Mouse (Mus musculus) kidney, embryonic 14.5 days (tissue): ENCODE results near the gene Fam189a2. TPM values are rescaled to one million over a fixed set of nuclear protein-coding genes. Genes with fewer than 3 reads are reported as not detected.

ENCODE experiments used
- ATAC-seq: fragments of 200-750 bp; cut with Nextera tagmentation; 2 replicates; pipeline ENCODE4 v1.8.0; 2017; ENCODE audit warnings: moderate number of reproducible peaks, mild to moderate bottlenecking, moderate TSS enrichment, moderate library complexity; ENCODE audit not compliant: low FRiP score, low TSS enrichment
- H3K27ac ChIP-seq: fragments of 300-500 bp; sonication (generic); 2 replicates; pipeline ENCODE4 v1.5.1; 2014; ENCODE audit warnings: low read depth, mild to moderate bottlenecking, low read length, moderate library complexity, mixed read lengths
- H3K27me3 ChIP-seq: fragments of 300-500 bp; sonication (generic); 2 replicates; pipeline ENCODE4 v1.6.1; 2014; ENCODE audit warnings: mild to moderate bottlenecking, low read length; ENCODE audit not compliant: control insufficient read depth, insufficient read depth
- H3K36me3 ChIP-seq: fragments of 300-500 bp; sonication (generic); 2 replicates; pipeline ENCODE4 v1.6.1; 2014; ENCODE audit warnings: low read length, mixed read lengths; ENCODE audit not compliant: control insufficient read depth, insufficient read depth
- H3K4me1 ChIP-seq: fragments of 300-500 bp; sonication (generic); 2 replicates; pipeline ENCODE4 v1.6.1; 2014; ENCODE audit warnings: low read length, mixed read lengths; ENCODE audit not compliant: control insufficient read depth, insufficient read depth
- H3K4me2 ChIP-seq: fragments of 300-500 bp; sonication (generic); replicated peaks from 2 replicates; pipeline ENCODE4 v1.6.1; 2014; ENCODE audit warnings: low read depth, mild to moderate bottlenecking, low read length
- H3K4me3 ChIP-seq: fragments of 300-500 bp; sonication (generic); 2 replicates; pipeline ENCODE4 v1.5.1; 2014; ENCODE audit warnings: mild to moderate bottlenecking, low read length
- H3K9ac ChIP-seq: fragments of 300-500 bp; sonication (generic); 2 replicates; pipeline ENCODE4 v1.6.1; 2014; ENCODE audit warnings: low read depth, mild to moderate bottlenecking, low read length, moderate library complexity
- H3K9me3 ChIP-seq: fragments of 300-500 bp; sonication (generic); 2 replicates; pipeline ENCODE4 v1.6.1; 2016; ENCODE audit warnings: low read length; ENCODE audit not compliant: control insufficient read depth
- WGBS: fragments of 180-500 bp; shearing (Covaris S2); extraction: QIAGEN DNeasy Blood & Tissue Kit; methylation state at CpG from one replicate; pipeline ENCODE4 v1.1.7; 2014; 5-methylcytosine and 5-hydroxymethylcytosine counted together
- polyA plus RNA-seq: library from polyadenylated mRNA; unstranded; fragments of >200 nt; fragmentation: Nextera tagmentation; extraction: Ambion mirVana; gene quantifications from 2 replicates; pipeline ENCODE4 v1.2.1, GENCODE M21; 2014

Gene Fam189a2
- polyA plus RNA-seq, 1 experiment from 2014 or later: 2.8 TPM

GRCm38 (mm10) chr19:23960275-23960674 lies 70.5 kb downstream of the Fam189a2 start:
- ATAC-seq: peak; percentile 63; the same call in 1 of the 2 replicates
- no peak overlapping the region for H3K4me3 ChIP-seq
- 28% methylated on average over 3 of the region's 3 CpGs for WGBS
- H3K27ac ChIP-seq: 0 out of 2 replicates have a peak overlapping the region, but pooled peaks have one; percentile 12
- peaks cover 11% of the 10 kb centered on the region for H3K4me1 ChIP-seq
- peaks cover 2% of the 10 kb centered on the region; the same call in 1 of the 2 replicates for H3K9me3 ChIP-seq
- H3K36me3 ChIP-seq: no peaks in the 10 kb centered on the region
- H3K9ac ChIP-seq: no peak overlapping the region
- no peak overlapping the region for H3K4me2 ChIP-seq
- no peaks in the 10 kb centered on the region for H3K27me3 ChIP-seq

- Histone ChIP-seq H3K27ac (no peak overlapping the region), H3K9ac (no peak overlapping the region), H3K4me3 (no peak overlapping the region), H3K27me3 (no peaks in the 10 kb centered on the region), H3K4me1 (peaks cover 11% of the 10 kb centered on the region), H3K4me2 (no peak overlapping the region), H3K9me3 (peaks cover 2% of the 10 kb centered on the region; the same call in 1 of the 2 replicates), H3K36me3 (no peaks in the 10 kb centered on the region)
- WGBS: 29% methylated on average over 7 of the region's 7 CpGs
- ATAC-seq: peak; percentile 18; the same call in 1 of the 2 replicates
These were observed 70.9 kb downstream of the Fam189a2 start for GRCm38 (mm10) chr19:23959870-23960269.

- no peak for ATAC-seq
- Histone ChIP-seq H3K27me3 (no peaks in the 10 kb centered on the region), H3K9me3 (peaks cover 2% of the 10 kb centered on the region; the same call in 1 of the 2 replicates), H3K4me2 (no peak overlapping the region), H3K36me3 (no peaks in the 10 kb centered on the region), H3K4me3 (no peak overlapping the region), H3K4me1 (peaks cover 11% of the 10 kb centered on the region), H3K9ac (no peak overlapping the region), H3K27ac (no peak overlapping the region)
- 44% methylated on average over 6 of the region's 6 CpGs for WGBS
These were observed 71.9 kb downstream of the Fam189a2 start for GRCm38 (mm10) chr19:23958925-23959324.

- no peaks in the 10 kb centered on the region for H3K36me3 ChIP-seq
- no peak overlapping the region for H3K4me3 ChIP-seq
- no peaks in the 10 kb centered on the region for H3K27me3 ChIP-seq
- H3K9ac ChIP-seq: no peak overlapping the region
- H3K4me1 ChIP-seq: peaks cover 11% of the 10 kb centered on the region
- no peak for ATAC-seq
- no peaks in the 10 kb centered on the region for H3K9me3 ChIP-seq
- no peak overlapping the region for H3K4me2 ChIP-seq
- WGBS: 74% methylated on average over 7 of the region's 7 CpGs
- no peak overlapping the region for H3K27ac ChIP-seq
These were observed 73.3 kb downstream of the Fam189a2 start for GRCm38 (mm10) chr19:23957563-23957962.

GRCm38 (mm10) chr19:23956299-23956975 lies 74.4 kb downstream of the Fam189a2 start:
- WGBS: 64% methylated on average over 17 of the region's 17 CpGs
- peaks cover 11% of the 10 kb centered on the region for H3K4me1 ChIP-seq
- ATAC-seq: no peak
- H3K27me3 ChIP-seq: no peaks in the 10 kb centered on the region
- no peaks in the 10 kb centered on the region for H3K9me3 ChIP-seq
- H3K36me3 ChIP-seq: no peaks in the 10 kb centered on the region
- H3K9ac ChIP-seq: no peak overlapping the region
- no peak overlapping the region for H3K4me2 ChIP-seq
- H3K27ac ChIP-seq: no peak overlapping the region
- no peak overlapping the region for H3K4me3 ChIP-seq

- no peak overlapping the region for H3K4me3 ChIP-seq
- no peak overlapping the region for H3K9ac ChIP-seq
- no peak for ATAC-seq
- no peak overlapping the region for H3K27ac ChIP-seq
- no peak overlapping the region for H3K4me2 ChIP-seq
- no peaks in the 10 kb centered on the region for H3K36me3 ChIP-seq
- H3K9me3 ChIP-seq: no peaks in the 10 kb centered on the region
- no peaks in the 10 kb centered on the region for H3K27me3 ChIP-seq
- H3K4me1 ChIP-seq: peaks cover 9% of the 10 kb centered on the region
- WGBS: 85% methylated on average over 8 of the region's 8 CpGs
These were observed 75.4 kb downstream of the Fam189a2 start for GRCm38 (mm10) chr19:23955461-23955860.

GRCm38 (mm10) chr19:23948301-23949000 lies 82.4 kb downstream of the Fam189a2 start:
- no peak for ATAC-seq
- WGBS: 43% methylated on average over 12 of the region's 12 CpGs
- H3K4me2 ChIP-seq: no peak overlapping the region

GRCm38 (mm10) chr19:23947871-23948270 lies 82.9 kb downstream of the Fam189a2 start:
- ATAC-seq: no peak
- WGBS: 63% methylated on average over 4 of the region's 4 CpGs
- Histone ChIP-seq H3K4me2 (no peak overlapping the region), H3K9ac (no peak overlapping the region), H3K27me3 (no peaks in the 10 kb centered on the region), H3K9me3 (no peaks in the 10 kb centered on the region), H3K4me3 (no peak overlapping the region), H3K27ac (no peak overlapping the region), H3K36me3 (no peaks in the 10 kb centered on the region), H3K4me1 (0 out of 2 replicates have a peak, but pooled peaks cover 4% of the 10 kb centered on the region)

More at GRCm38 (mm10) chr19:23948301-23949000, 82.4 kb downstream of the Fam189a2 start:
- no peak overlapping the region for H3K27ac ChIP-seq
- H3K27me3 ChIP-seq: no peaks in the 10 kb centered on the region
- H3K4me1 ChIP-seq: 0 out of 2 replicates have a peak, but pooled peaks cover 4% of the 10 kb centered on the region
- no peaks in the 10 kb centered on the region for H3K36me3 ChIP-seq
- H3K4me3 ChIP-seq: no peak overlapping the region
- no peaks in the 10 kb centered on the region for H3K9me3 ChIP-seq
- H3K9ac ChIP-seq: no peak overlapping the region

GRCm38 (mm10) chr19:23946751-23947150 lies 84.1 kb downstream of the Fam189a2 start:
- no peak for ATAC-seq
- 85% methylated on average over 4 of the region's 4 CpGs for WGBS
- Histone ChIP-seq H3K27me3 (no peaks in the 10 kb centered on the region), H3K9me3 (no peaks in the 10 kb centered on the region), H3K9ac (no peak overlapping the region), H3K36me3 (no peaks in the 10 kb centered on the region), H3K4me3 (no peak overlapping the region), H3K4me1 (0 out of 2 replicates have a peak, but pooled peaks cover 4% of the 10 kb centered on the region), H3K4me2 (no peak overlapping the region), H3K27ac (no peak overlapping the region)
